Mouse (Mus musculus): ENCODE measurements around the gene Slc31a1. TPM values are rescaled to one million over a fixed set of nuclear protein-coding genes. Genes with fewer than 3 reads are reported as not detected.

Gene Slc31a1
- total and polyA plus RNA-seq, 3 experiments: 20.6 to 46.5 (median 37.5) TPM

- Histone ChIP-seq H3K27me3 (ENCODE audit: control insufficient read depth in 1 of 2, insufficient read depth in 2 of 2, low read length in 2 of 2) (no peaks in the 10 kb centered on the region), H3K9ac (ENCODE audit: control insufficient read depth, low read depth, low read length, poor library complexity, severe bottlenecking) (no peak overlapping the region), H3K4me3 (ENCODE audit: control insufficient read depth in 1 of 2, insufficient read depth in 1 of 2, low read depth in 2 of 2, low read length in 2 of 2) (no peak overlapping the region), H3K9me3 (replicated peaks; ENCODE audit: insufficient read depth, low read length) (no peaks in the 10 kb centered on the region), H3K36me3 (ENCODE audit: control insufficient read depth in 1 of 2, insufficient read depth in 2 of 2, low read length in 2 of 2) (peaks cover 0 to 21% of the 10 kb centered on the region in 2 experiments; a peak in 3 of 4 replicates), H3K27ac (ENCODE audit: control insufficient read depth, low read depth, low read length) (no peak overlapping the region), H3K4me1 (ENCODE audit: control insufficient read depth in 1 of 2, insufficient read depth in 2 of 2, low read length in 2 of 2) (no peaks in the 10 kb centered on the region), H3K79me2 (ENCODE audit: control insufficient read depth, insufficient read depth, low read length, poor library complexity) (no peaks in the 10 kb centered on the region; the same call in 1 of the 2 replicates)
- DNase-seq (ENCODE audit: low read depth, low spot score): peak; percentile 64
- TF ChIP-seq RAD21 (IDR thresholded peaks at IDR 0.05; ENCODE audit: low read depth, low read length) (peak; percentile 56), POLR2A (IDR thresholded peaks at IDR 0.05; ENCODE audit: control insufficient read depth in 1 of 2, insufficient read depth in 1 of 2, low read depth in 1 of 2, low read length in 2 of 2, poor library complexity in 1 of 2) (no peak), MEF2A (IDR thresholded peaks at IDR 0.05; ENCODE audit: extremely low read depth, insufficient replicate concordance, low read depth, low read length, poor library complexity, severe bottlenecking) (no peak), ELF1 (IDR thresholded peaks at IDR 0.05; ENCODE audit: low read depth, low read length) (no peak), ZNF384 (IDR thresholded peaks at IDR 0.05; ENCODE audit: low read depth, low read length) (no peak), JUND (IDR thresholded peaks at IDR 0.05; ENCODE audit: low read depth, low read length) (no peak), TBP (IDR thresholded peaks at IDR 0.05; ENCODE audit: low read depth, low read length) (no peak), EP300 (IDR thresholded peaks at IDR 0.05; ENCODE audit: low read depth in 1 of 2, low read length in 2 of 2) (no peak), ZC3H11A (IDR thresholded peaks at IDR 0.05; ENCODE audit: low read depth, low read length) (peak; percentile 29), NELFE (IDR thresholded peaks at IDR 0.05; ENCODE audit: low read depth, low read length) (no peak), SIN3A (IDR thresholded peaks at IDR 0.05; ENCODE audit: low read length) (no peak), CHD2 (IDR thresholded peaks at IDR 0.05; ENCODE audit: low read length) (no peak), KAT2A (conservative IDR thresholded peaks at IDR 0.05; ENCODE audit: low read depth, low read length) (no peak), TAL1 (IDR thresholded peaks at IDR 0.05; ENCODE audit: low read length) (no peak), BHLHE40 (IDR thresholded peaks at IDR 0.05; ENCODE audit: borderline replicate concordance, low read depth, low read length) (no peak), MAX (IDR thresholded peaks at IDR 0.05; ENCODE audit: low read length) (no peak), MYC (IDR thresholded peaks at IDR 0.05; ENCODE audit: low read depth, low read length) (no peak), CTCF (IDR thresholded peaks at IDR 0.05 in 2 of 3, conservative IDR thresholded peaks at IDR 0.05 in 1 of 3; ENCODE audit: control insufficient read depth in 1 of 3, insufficient read depth in 1 of 3, low read depth in 2 of 3, low read length in 3 of 3, poor library complexity in 1 of 3, severe bottlenecking in 1 of 3) (peak in 2 of 3 experiments; percentile 46 to 48; a peak in 4 of 6 replicates), TCF12 (IDR thresholded peaks at IDR 0.05; ENCODE audit: low read depth, low read length) (no peak), MXI1 (IDR thresholded peaks at IDR 0.05; ENCODE audit: low read depth, low read length) (no peak), ETS1 (IDR thresholded peaks at IDR 0.05; ENCODE audit: low read depth, low read length) (no peak), SMC3 (IDR thresholded peaks at IDR 0.05; ENCODE audit: low read depth, low read length) (peak; percentile 47), MAFK (IDR thresholded peaks at IDR 0.05; ENCODE audit: borderline replicate concordance, low read depth, low read length) (no peak), MAZ (IDR thresholded peaks at IDR 0.05; ENCODE audit: low read depth, low read length) (no peak), E2F4 (IDR thresholded peaks at IDR 0.05; ENCODE audit: borderline replicate concordance, low read depth, low read length) (no peak), NRF1 (IDR thresholded peaks at IDR 0.05; ENCODE audit: insufficient read depth, low read depth, low read length, poor library complexity, severe bottlenecking) (no peak)
Measured at GRCm38 (mm10) chr4:62344000-62344399, 16.5 kb upstream of the Slc31a1 start.
